Mouse (Mus musculus) kidney, adult 2 months (tissue): ENCODE results near the gene Zfp84.

Experiments
- CTCF ChIP-seq: fragments of 200-500 bp; conservative IDR thresholded peaks from 2 replicates; pipeline ENCODE4 v1.5.1; 2011; ENCODE audit warnings: low read depth, mild to moderate bottlenecking, control low read depth, low read length, moderate library complexity, mixed read lengths; ENCODE audit not compliant: insufficient read depth, insufficient read length
- POLR2A ChIP-seq: fragments of 200-500 bp; IDR thresholded peaks from one replicate; pipeline ENCODE4 v1.6.1; 2011; ENCODE audit warnings: low read depth, low read length, control low read depth

DNA sequence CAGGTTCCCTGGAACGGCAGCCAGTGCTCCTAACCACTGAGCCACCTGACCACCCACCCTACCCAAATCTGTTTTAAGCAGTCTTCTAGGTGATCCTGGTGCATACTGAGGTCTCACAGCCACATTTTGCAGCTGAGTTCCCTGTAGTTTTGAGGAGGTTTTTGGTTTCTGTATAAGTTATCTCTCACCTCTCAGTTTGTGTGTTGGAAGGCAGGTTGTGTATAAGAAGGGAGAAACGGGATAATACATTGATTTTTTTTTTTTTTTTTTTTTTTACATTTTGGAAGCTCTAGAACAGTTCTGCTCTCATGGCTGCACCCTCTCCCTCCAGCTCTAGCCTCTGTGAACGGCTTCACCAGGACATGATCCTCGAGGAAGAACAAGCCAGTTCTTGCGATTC, 17.5 kb downstream of the Zfp84 start:
- TF ChIP-seq POLR2A (no peak), CTCF (no peak)
